In genomic region chr11:64442119-64442518, GRCm38 (mm10) we compare ENCODE assay signal across 9 mouse cellular contexts. TPM values are rescaled to one million over a fixed set of nuclear protein-coding genes. Genes with fewer than 3 reads are reported as not detected.
DNase-seq lines count a peak whose midpoint lies in the region; ATAC-seq lines count a peak whose summit lies in the region.
"Had no signal": no experiment of that assay in that cellular context is flagged by ENCODE, and none has a peak within 500 bp of the region (broad histone marks: within the 10 kb centered on the region; RNA-seq: fewer than 3 reads in every experiment).

No protein-coding gene starts in this region.

- no peak overlapping the region for H3K9ac ChIP-seq in heart, embryonic 13.5 days
- H3K9ac ChIP-seq in midbrain, embryonic 13.5 days (replicated peaks), result no peak overlapping the region

- peak overlapping the region; percentile 32 for H3K4me3 ChIP-seq in heart, embryonic 13.5 days
- no peak overlapping the region for H3K4me3 ChIP-seq in midbrain, embryonic 13.5 days (replicated peaks)

- ATAC-seq in heart, embryonic 13.5 days (ENCODE audit: extremely low read depth, insufficient number of reproducible peaks, low FRiP score, low TSS enrichment), result no peak
- no peak for ATAC-seq in midbrain, embryonic 13.5 days
- ATAC-seq in erythroid progenitor cell, adult 5-6 weeks (replicated peaks; ENCODE audit: low FRiP score, poor library complexity, severe bottlenecking), result no peak

- 32% methylated on average over 8 of the region's 8 CpGs for WGBS in heart, embryonic 13.5 days
- WGBS in midbrain, embryonic 13.5 days, result 34% methylated on average over 8 of the region's 8 CpGs

- no peaks in the 10 kb centered on the region for H3K36me3 ChIP-seq in heart, embryonic 13.5 days
- H3K36me3 ChIP-seq in midbrain, embryonic 13.5 days, result no peaks in the 10 kb centered on the region

- DNase-seq in adrenal gland, adult 2 months, result peak; percentile 20
- DNase-seq in adrenal gland, postnatal 25 days, result no peak
- DNase-seq in right cerebral cortex, postnatal 10 days (ENCODE audit: low spot score in 2 of 2), result peak; percentile 33 to 47
- DNase-seq in right cerebral cortex, postnatal 36 days (ENCODE audit: low spot score in 2 of 2), result no peak
- DNase-seq in kidney, postnatal 14 days, result peak; percentile 62

- H3K27ac ChIP-seq in heart, embryonic 13.5 days (replicated peaks), result no peak overlapping the region
- H3K27ac ChIP-seq in midbrain, embryonic 13.5 days, result no peak overlapping the region

- peaks cover 4% of the 10 kb centered on the region; the same call in 1 of the 2 replicates for H3K4me1 ChIP-seq in heart, embryonic 13.5 days
- H3K4me1 ChIP-seq in midbrain, embryonic 13.5 days (replicated peaks), result peaks cover 6% of the 10 kb centered on the region; the same call in 1 of the 2 replicates

- H3K4me2 ChIP-seq in heart, embryonic 13.5 days, result peak overlapping the region; percentile 58
- peak overlapping the region; percentile 31 for H3K4me2 ChIP-seq in midbrain, embryonic 13.5 days (replicated peaks)

- no peaks in the 10 kb centered on the region for H3K9me3 ChIP-seq in heart, embryonic 13.5 days
- H3K9me3 ChIP-seq in midbrain, embryonic 13.5 days, result no peaks in the 10 kb centered on the region

- H3K27me3 ChIP-seq in heart, embryonic 13.5 days (replicated peaks), result peaks cover 54% of the 10 kb centered on the region
- H3K27me3 ChIP-seq in midbrain, embryonic 13.5 days, result peaks cover 33% of the 10 kb centered on the region

RNA-seq across cellular contexts. Expression of gene F930015N05Rik, which starts 5.7 kb away (rescaled TPM):
- not detected for total RNA-seq in adrenal gland, adult 2 months (2021)
- polyA plus RNA-seq in adrenal gland, adult 2 months (2012; rRNA removed), result 0.10 TPM in 1 of 2 replicates, not detected in the other
- total RNA-seq in adrenal gland, postnatal 25 days (2021), result not detected in 2 replicates
- 0.19 TPM in 1 of 2 replicates, not detected in the other for polyA plus RNA-seq in heart, embryonic 13.5 days (2015; fragmentation: Nextera tagmentation; extraction: Ambion mirVana)
- polyA plus RNA-seq in midbrain, embryonic 13.5 days (2015; fragmentation: Nextera tagmentation; extraction: Ambion mirVana), result 0.37 and 1.8 TPM in 2 replicates
- not detected in 2 replicates for total RNA-seq in erythroid progenitor cell, adult 5-6 weeks (2015; ENCODE audit: low replicate concordance)
- not detected in 2 replicates for total RNA-seq in erythroid progenitor cell, adult 5-6 weeks (2017; ENCODE audit: low replicate concordance)
- total RNA-seq: hematopoietic stem cell, adult 5-6 weeks had no signal

RNA-seq across cellular contexts. Expression of gene Hs3st3a1, which starts 7.0 kb away (rescaled TPM):
- total RNA-seq in adrenal gland, adult 2 months (2021), result under 1 TPM; 0.17 to 0.48 TPM
- polyA plus RNA-seq in adrenal gland, adult 2 months (2012; rRNA removed), result 0.20 and 0.26 TPM in 2 replicates
- 0.15 TPM in 1 of 2 replicates, not detected in the other for total RNA-seq in adrenal gland, postnatal 25 days (2021)
- 0.25 and 0.35 TPM in 2 replicates for polyA plus RNA-seq in heart, embryonic 13.5 days (2015; fragmentation: Nextera tagmentation; extraction: Ambion mirVana)
- polyA plus RNA-seq in midbrain, embryonic 13.5 days (2015; fragmentation: Nextera tagmentation; extraction: Ambion mirVana), result 1.4 and 1.8 TPM in 2 replicates
- not detected in 2 replicates for total RNA-seq in erythroid progenitor cell, adult 5-6 weeks (2015; ENCODE audit: low replicate concordance)
- total RNA-seq in erythroid progenitor cell, adult 5-6 weeks (2017; ENCODE audit: low replicate concordance), result not detected in 2 replicates
- total RNA-seq: hematopoietic stem cell, adult 5-6 weeks had no signal

Comparison
In these comparisons a context has a peak if more than half of its experiments do, and no peak if none do; other contexts are left out.
1. DNase-seq: peak in adrenal gland, adult 2 months (single experiment), right cerebral cortex, postnatal 10 days (2 of 2) and kidney, postnatal 14 days (single experiment); none in adrenal gland, postnatal 25 days (single experiment) and right cerebral cortex, postnatal 36 days (0 of 2).